Mouse (Mus musculus): ENCODE results near the gene Ankrd44. TPM values are rescaled to one million over a fixed set of nuclear protein-coding genes. Genes with fewer than 3 reads are reported as not detected.
A peak's percentile ranks its signal among the peaks of the same experiment; 100 is the strongest.

The Ankrd44 gene
- polyA plus RNA-seq, 1 experiment from 2014 or later: 23.0 TPM

- no peak for ATAC-seq (ENCODE audit: low FRiP score, low read depth)
- 90% methylated on average over 5 of the region's 5 CpGs for WGBS
- Histone ChIP-seq H3K9ac (no peak overlapping the region), H3K4me3 (no peak overlapping the region), H3K27ac (no peak overlapping the region), H3K4me1 (peaks cover 18% of the 10 kb centered on the region), H3K9me3 (no peaks in the 10 kb centered on the region), H3K4me2 (replicated peaks) (no peak overlapping the region), H3K27me3 (no peaks in the 10 kb centered on the region), H3K36me3 (0 out of 2 replicates have a peak, but pooled peaks cover 3% of the 10 kb centered on the region)
These were observed 49.2 kb downstream of the Ankrd44 start for GRCm38 (mm10) chr1:54877014-54877413.

GRCm38 (mm10) chr1:54874094-54874493 is 52.1 kb downstream of the Ankrd44 start:
- Histone ChIP-seq H3K27ac (no peak overlapping the region), H3K4me3 (no peak overlapping the region), H3K4me1 (peaks cover 13% of the 10 kb centered on the region), H3K4me2 (replicated peaks) (no peak overlapping the region), H3K9me3 (no peaks in the 10 kb centered on the region), H3K27me3 (no peaks in the 10 kb centered on the region), H3K9ac (no peak overlapping the region), H3K36me3 (0 out of 2 replicates have a peak, but pooled peaks cover 3% of the 10 kb centered on the region)
- no peak for ATAC-seq (ENCODE audit: low FRiP score, low read depth)
- WGBS: 72% methylated on average over 6 of the region's 6 CpGs

- Histone ChIP-seq H3K36me3 (0 out of 2 replicates have a peak, but pooled peaks cover 3% of the 10 kb centered on the region), H3K9me3 (no peaks in the 10 kb centered on the region), H3K4me3 (no peak overlapping the region), H3K4me2 (replicated peaks) (no peak overlapping the region), H3K27ac (0 out of 2 replicates have a peak overlapping the region, but pooled peaks have one; percentile 6), H3K4me1 (peaks cover 23% of the 10 kb centered on the region), H3K27me3 (no peaks in the 10 kb centered on the region), H3K9ac (no peak overlapping the region)
- 58% methylated on average over 9 of the region's 9 CpGs for WGBS
- no peak for ATAC-seq (ENCODE audit: low FRiP score, low read depth)
These were observed 53.1 kb downstream of the Ankrd44 start for GRCm38 (mm10) chr1:54872857-54873616.

GRCm38 (mm10) chr1:54871321-54871720 is 54.9 kb downstream of the Ankrd44 start:
- ATAC-seq (ENCODE audit: low FRiP score, low read depth): no peak
- no peaks in the 10 kb centered on the region for H3K9me3 ChIP-seq
- no peak overlapping the region for H3K4me3 ChIP-seq
- 90% methylated on average over 1 of the region's 1 CpGs for WGBS
- H3K27me3 ChIP-seq: no peaks in the 10 kb centered on the region
- peaks cover 37% of the 10 kb centered on the region for H3K4me1 ChIP-seq
- no peak overlapping the region for H3K9ac ChIP-seq
- H3K36me3 ChIP-seq: no peaks in the 10 kb centered on the region
- H3K4me2 ChIP-seq (replicated peaks): no peak overlapping the region
- no peak overlapping the region for H3K27ac ChIP-seq

- Histone ChIP-seq H3K4me1 (peaks cover 44% of the 10 kb centered on the region), H3K27me3 (no peaks in the 10 kb centered on the region), H3K4me2 (replicated peaks) (no peak overlapping the region), H3K9ac (no peak overlapping the region), H3K27ac (no peak overlapping the region), H3K4me3 (no peak overlapping the region), H3K9me3 (no peaks in the 10 kb centered on the region), H3K36me3 (no peaks in the 10 kb centered on the region)
- ATAC-seq (ENCODE audit: low FRiP score, low read depth): no peak
- WGBS: 89% methylated on average over 2 of the region's 2 CpGs
These were observed 55.6 kb downstream of the Ankrd44 start for GRCm38 (mm10) chr1:54870634-54871033.

- Histone ChIP-seq H3K36me3 (no peaks in the 10 kb centered on the region), H3K27ac (peak overlapping the region; percentile 1; the same call in 1 of the 2 replicates), H3K27me3 (no peaks in the 10 kb centered on the region), H3K4me3 (no peak overlapping the region), H3K9ac (no peak overlapping the region), H3K9me3 (no peaks in the 10 kb centered on the region), H3K4me2 (replicated peaks) (no peak overlapping the region), H3K4me1 (peaks cover 52% of the 10 kb centered on the region)
- 58% methylated on average over 4 of the region's 4 CpGs for WGBS
- ATAC-seq (ENCODE audit: low FRiP score, low read depth): no peak
These were observed 59.0 kb downstream of the Ankrd44 start for GRCm38 (mm10) chr1:54867226-54867625.

GRCm38 (mm10) chr1:54866131-54866530 is 60.1 kb downstream of the Ankrd44 start:
- Histone ChIP-seq H3K4me1 (peaks cover 57% of the 10 kb centered on the region), H3K4me2 (replicated peaks) (no peak overlapping the region), H3K9me3 (no peaks in the 10 kb centered on the region), H3K9ac (no peak overlapping the region), H3K4me3 (no peak overlapping the region), H3K27ac (no peak overlapping the region), H3K27me3 (no peaks in the 10 kb centered on the region), H3K36me3 (no peaks in the 10 kb centered on the region)
- 71% methylated on average over 3 of the region's 3 CpGs for WGBS
- no peak for ATAC-seq (ENCODE audit: low FRiP score, low read depth)

- Histone ChIP-seq H3K9ac (no peak overlapping the region), H3K36me3 (no peaks in the 10 kb centered on the region), H3K4me2 (replicated peaks) (no peak overlapping the region), H3K9me3 (no peaks in the 10 kb centered on the region), H3K4me3 (no peak overlapping the region), H3K4me1 (peaks cover 57% of the 10 kb centered on the region), H3K27ac (peak overlapping the region; percentile 56; the same call in 1 of the 2 replicates), H3K27me3 (no peaks in the 10 kb centered on the region)
- 89% methylated on average over 7 of the region's 7 CpGs for WGBS
- ATAC-seq (ENCODE audit: low FRiP score, low read depth): no peak
These were observed 61.1 kb downstream of the Ankrd44 start for GRCm38 (mm10) chr1:54864928-54865652.

GRCm38 (mm10) chr1:54860361-54860760 is 65.8 kb downstream of the Ankrd44 start:
- no peak overlapping the region for H3K4me2 ChIP-seq (replicated peaks)
- no peak overlapping the region for H3K27ac ChIP-seq
- H3K9me3 ChIP-seq: no peaks in the 10 kb centered on the region
- H3K36me3 ChIP-seq: no peaks in the 10 kb centered on the region
- WGBS: 77% methylated on average over 5 of the region's 5 CpGs
- no peak overlapping the region for H3K4me3 ChIP-seq
- H3K4me1 ChIP-seq: peaks cover 19% of the 10 kb centered on the region
- no peak for ATAC-seq (ENCODE audit: low FRiP score, low read depth)
- no peak overlapping the region for H3K9ac ChIP-seq
- no peaks in the 10 kb centered on the region for H3K27me3 ChIP-seq

GRCm38 (mm10) chr1:54859876-54860275 is 66.3 kb downstream of the Ankrd44 start:
- peaks cover 15% of the 10 kb centered on the region for H3K4me1 ChIP-seq
- H3K4me2 ChIP-seq (replicated peaks): no peak overlapping the region
- no peak overlapping the region for H3K9ac ChIP-seq
- no peak overlapping the region for H3K27ac ChIP-seq
- H3K4me3 ChIP-seq: no peak overlapping the region
- no peaks in the 10 kb centered on the region for H3K9me3 ChIP-seq
- no peak for ATAC-seq (ENCODE audit: low FRiP score, low read depth)
- no peaks in the 10 kb centered on the region for H3K36me3 ChIP-seq
- no peaks in the 10 kb centered on the region for H3K27me3 ChIP-seq

GRCm38 (mm10) chr1:54858898-54859297 is 67.3 kb downstream of the Ankrd44 start:
- H3K27me3 ChIP-seq: no peaks in the 10 kb centered on the region
- no peak for ATAC-seq (ENCODE audit: low FRiP score, low read depth)
- H3K4me1 ChIP-seq: peaks cover 8% of the 10 kb centered on the region
- H3K36me3 ChIP-seq: no peaks in the 10 kb centered on the region
- H3K4me2 ChIP-seq (replicated peaks): no peak overlapping the region
- no peak overlapping the region for H3K4me3 ChIP-seq
- WGBS: 97% methylated on average over 2 of the region's 2 CpGs
- no peak overlapping the region for H3K27ac ChIP-seq
- H3K9ac ChIP-seq: no peak overlapping the region
- no peaks in the 10 kb centered on the region for H3K9me3 ChIP-seq

- Histone ChIP-seq H3K4me1 (peaks cover 24% of the 10 kb centered on the region), H3K4me3 (no peak overlapping the region), H3K27ac (no peak overlapping the region), H3K4me2 (replicated peaks) (no peak overlapping the region), H3K27me3 (no peaks in the 10 kb centered on the region), H3K36me3 (no peaks in the 10 kb centered on the region), H3K9me3 (no peaks in the 10 kb centered on the region), H3K9ac (no peak overlapping the region)
- whole genome bisulfite sequencing: 93% methylated on average over 7 of the region's 7 CpGs
- ATAC-seq (ENCODE audit: low FRiP score, low read depth): no peak
These were observed 69.7 kb downstream of the Ankrd44 start for GRCm38 (mm10) chr1:54856502-54856901.
